Mouse (Mus musculus) lung, postnatal 0 days (tissue): ENCODE measurements around the gene Pde4d.

ENCODE experiments used
- CTCF ChIP-seq: IDR thresholded peaks from 2 replicates; pipeline ENCODE4 v1.5.1; 2016; ENCODE audit warnings: antibody characterized with exemption, mild to moderate bottlenecking
- EP300 ChIP-seq: IDR thresholded peaks from 2 replicates; pipeline ENCODE4 v1.6.1; 2016; ENCODE audit warnings: antibody characterized with exemption, mild to moderate bottlenecking, control low read depth

GRCm38 (mm10) chr13:109706579-109706978, 1256.8 kb downstream of the Pde4d start:
- no peak for TF ChIP-seq CTCF
- TF ChIP-seq EP300, result no peak
